Mouse (Mus musculus) left cerebral cortex, adult 2 months (tissue): ENCODE measurements at regions not wholly inside any gene's neighbourhood (a gene's known extent, or its start where the extent isn't known, plus 50 kb on each side); places are given as distances from the start of the nearest gene placed in this dataset.

Experiments
- DNase-seq, 2 experiments: peaks; one replicate each; pipeline ENCODE4 v3.0.0; 2021 to 2022; ENCODE audit warnings: low spot score in 2 of 2, mixed read lengths in 1 of 2; ENCODE audit errors: extremely low spot score in 1 of 2
- H3K27ac ChIP-seq: fragments of 200-600 bp; 2 replicates; pipeline ENCODE4 v1.8.1; 2022
- H3K4me3 ChIP-seq: fragments of 200-600 bp; 2 replicates; pipeline ENCODE4 v1.8.1; 2022
- CTCF ChIP-seq: fragments of 200-600 bp; IDR thresholded peaks from 2 replicates; pipeline ENCODE4 v1.8.1; 2022; ENCODE audit warnings: antibody characterized with exemption, mild to moderate bottlenecking, moderate library complexity
- intact Hi-C: fragments of 180-260 bp; cut with DNase I; formaldehyde crosslinking; loops from one replicate; pipeline ENCODE4 v1.15.1; 2025

DNA sequence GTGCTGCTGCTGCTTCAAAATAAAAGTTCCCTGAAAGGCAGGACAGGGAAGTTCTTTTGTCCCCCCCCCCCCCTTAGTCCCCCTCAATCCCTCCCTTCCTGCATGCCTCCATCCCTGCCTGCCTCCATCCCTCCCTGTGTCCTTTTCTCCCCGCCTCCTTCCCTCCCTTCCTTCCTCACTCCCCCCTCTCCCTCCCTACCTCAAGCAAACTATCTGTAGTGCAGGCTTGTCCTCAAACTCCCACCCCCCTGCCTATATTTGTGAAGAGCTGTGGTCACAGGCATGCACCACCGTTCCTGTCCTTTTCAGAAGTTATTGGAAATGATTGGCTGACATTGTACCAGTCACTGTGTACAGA, 1127.1 kb upstream of the Gulo start:
- no peak overlapping the region for H3K4me3 ChIP-seq
- intact Hi-C loops: loop anchor here (5.0 kb wide), 1 partner anchor 84 kb away; no protein-coding TSS in a partner anchor
- no peak for DNase-seq
- no peak for TF ChIP-seq CTCF
- peak overlapping the region; percentile 41; the same call in 1 of the 2 replicates for H3K27ac ChIP-seq

DNA sequence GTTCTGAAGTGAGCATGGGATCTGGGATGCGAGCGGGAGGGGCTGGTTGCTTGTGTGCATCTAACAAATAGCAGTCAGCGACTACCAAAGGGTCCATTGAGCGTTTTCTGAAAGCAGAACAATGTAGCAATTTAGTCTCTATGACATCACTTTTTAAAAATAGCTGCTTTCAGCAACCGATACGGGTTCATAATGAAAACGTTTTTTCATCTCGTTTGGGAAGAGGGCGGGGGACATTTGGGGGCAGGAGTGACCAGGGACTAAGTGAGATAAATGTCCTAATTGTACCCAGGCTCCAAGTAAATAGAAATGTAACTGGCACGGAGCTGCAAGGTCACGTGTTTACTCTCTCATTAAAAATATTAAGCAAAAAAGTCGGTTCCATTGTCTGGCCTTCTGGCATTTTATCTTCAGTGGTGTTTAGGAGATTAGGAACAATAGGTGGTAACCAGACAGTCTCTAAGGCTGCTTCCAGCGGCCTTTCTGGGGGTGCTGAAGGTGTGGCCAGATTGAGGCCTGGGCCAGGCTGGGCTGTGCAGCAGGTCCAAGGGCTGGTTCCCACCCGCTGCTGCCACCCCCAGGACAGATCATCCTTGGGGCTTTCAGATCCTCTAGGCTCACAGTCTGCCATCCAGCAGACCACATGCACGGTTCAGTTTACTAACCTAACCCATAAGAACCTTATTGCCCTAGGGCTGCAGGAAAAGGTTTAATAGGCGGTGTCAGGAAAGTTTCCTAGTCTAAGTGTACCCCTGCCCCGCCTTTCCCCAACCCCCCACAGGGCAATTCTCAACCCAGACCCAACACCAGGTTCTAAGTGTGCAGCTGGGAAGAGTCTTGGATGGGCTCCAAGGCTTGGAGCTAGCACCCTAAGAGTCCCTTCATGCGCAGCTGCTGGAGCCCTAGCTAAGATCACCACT, 1126.5 kb upstream of the Gulo start:
- DNase-seq: peak in 1 of 2 experiments; percentile 55
- H3K27ac ChIP-seq: peak overlapping the region; percentile 76
- TF ChIP-seq CTCF: no peak; the same call in none of the 2 replicates
- intact Hi-C loops: loop anchor here (5.0 kb wide), 1 partner anchor 83 kb away; no protein-coding TSS in a partner anchor
- no peak overlapping the region for H3K4me3 ChIP-seq

DNA sequence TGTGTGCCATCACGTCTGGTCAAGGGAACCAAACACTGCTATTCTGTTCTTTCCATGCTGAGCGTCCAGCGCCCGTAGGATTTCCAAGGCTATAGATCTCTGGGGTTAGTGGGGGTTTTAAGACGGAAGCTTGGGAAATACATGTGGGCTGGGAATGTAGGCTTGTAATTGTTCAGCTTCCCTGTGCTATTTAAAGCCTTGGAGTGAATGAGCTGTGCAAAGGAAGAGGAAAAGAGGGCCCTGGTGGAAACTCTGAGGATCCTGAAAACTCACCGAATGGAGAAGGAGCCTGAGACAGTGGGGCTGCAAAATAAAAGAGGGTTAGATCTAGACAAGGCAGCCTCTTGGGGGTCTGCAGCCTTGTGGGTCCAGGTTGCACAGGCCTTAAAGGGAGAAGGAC, 1124.2 kb upstream of the Gulo start:
- Histone ChIP-seq H3K4me3 (no peak overlapping the region), H3K27ac (peak overlapping the region; percentile 41)
- no peak for TF ChIP-seq CTCF
- intact Hi-C loops: no loop called here
- DNase-seq: no peak

DNA sequence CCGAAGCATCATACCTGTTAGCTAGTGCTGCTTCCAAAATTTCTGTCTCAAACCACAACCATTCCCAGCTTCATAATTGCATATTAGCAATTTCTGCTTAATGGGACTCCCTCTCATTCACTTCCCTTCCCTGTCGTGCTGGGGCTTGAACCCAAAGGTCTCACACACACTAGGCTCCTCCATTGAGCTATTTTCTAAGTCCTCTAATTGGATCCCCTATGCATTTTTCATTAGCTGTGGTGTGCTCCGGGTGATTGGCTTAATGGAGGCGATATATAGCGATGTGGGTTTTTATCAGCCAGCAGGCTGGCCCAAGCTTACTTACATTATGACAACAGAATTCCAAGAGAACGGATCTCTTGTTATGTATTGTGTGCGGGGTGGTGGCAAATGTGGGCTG, 1118.1 kb upstream of the Gulo start:
- no peak overlapping the region for H3K27ac ChIP-seq
- no peak for DNase-seq
- intact Hi-C loops: no loop called here
- no peak overlapping the region for H3K4me3 ChIP-seq
- TF ChIP-seq CTCF: no peak

DNA sequence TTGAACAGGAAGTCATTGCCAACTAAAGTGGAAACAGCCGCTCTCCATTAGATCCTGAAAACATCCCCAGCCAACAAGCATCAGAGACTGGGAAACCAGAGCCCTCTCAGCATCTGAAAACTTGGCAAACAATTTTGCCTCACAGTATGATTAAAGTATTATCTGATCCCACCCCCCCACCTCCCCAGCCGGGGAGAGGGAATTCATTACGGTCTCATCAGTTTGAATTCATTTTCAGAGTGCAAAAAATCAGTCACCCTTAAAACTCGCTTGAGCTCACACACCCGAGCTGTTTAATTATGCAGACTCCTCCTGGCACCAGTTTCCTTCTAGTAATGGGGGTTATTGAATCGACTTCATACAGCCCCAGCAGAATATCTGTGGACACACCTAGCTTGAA, 1117.2 kb upstream of the Gulo start:
- no peak overlapping the region for H3K4me3 ChIP-seq
- TF ChIP-seq CTCF: no peak
- intact Hi-C loops: no loop called here
- no peak overlapping the region for H3K27ac ChIP-seq
- no peak for DNase-seq

DNA sequence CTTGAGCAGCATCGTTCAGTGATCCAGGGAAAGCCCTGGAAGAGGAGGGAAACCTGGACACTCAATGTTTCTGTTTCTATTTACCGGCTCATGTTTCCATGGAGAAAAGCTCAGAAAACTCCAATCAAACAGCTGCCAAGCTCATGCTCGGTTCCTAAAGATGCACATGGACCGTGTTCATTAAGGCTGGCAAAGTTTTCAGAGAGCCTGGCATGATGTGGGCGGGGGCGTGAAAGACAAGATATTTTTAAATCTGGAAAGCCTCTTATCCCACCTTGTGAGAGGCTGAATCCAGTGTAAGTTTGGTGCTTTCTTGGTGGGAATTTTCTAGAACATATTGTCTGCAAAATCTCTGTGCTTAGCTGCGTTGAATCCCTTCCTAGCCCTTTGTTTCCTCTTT, 1114.3 kb upstream of the Gulo start:
- peak; percentile 47 to 56 for DNase-seq
- Histone ChIP-seq H3K27ac (peak overlapping the region; percentile 53; the same call in 1 of the 2 replicates), H3K4me3 (no peak overlapping the region)
- intact Hi-C loops: loop anchor here (1.0 kb wide), 1 partner anchor 18 kb away; no protein-coding TSS in a partner anchor
- no peak for TF ChIP-seq CTCF
